Mouse (Mus musculus): ENCODE data around the gene Col28a1.

DNA sequence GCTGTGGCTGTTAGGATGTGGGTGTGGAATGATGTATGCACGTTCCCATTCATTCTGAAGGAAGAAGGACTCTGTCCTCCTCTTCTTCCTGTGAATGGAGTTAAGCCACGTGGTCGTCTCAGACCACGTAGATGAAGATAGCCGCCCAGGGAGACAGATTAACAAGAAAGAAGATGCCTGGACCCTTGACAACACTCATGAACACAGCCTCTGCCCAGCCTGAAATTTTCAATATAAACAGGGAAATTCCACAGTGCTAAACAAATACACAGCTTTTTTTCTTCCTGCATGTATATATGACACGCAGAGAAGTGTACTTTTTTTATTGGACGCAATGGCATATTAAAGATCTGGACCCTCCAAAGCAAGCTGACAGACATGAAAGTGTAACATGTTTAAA lies 98.9 kb downstream of the Col28a1 start:
- TF ChIP-seq CTCF (IDR thresholded peaks at IDR 0.05; ENCODE audit: borderline replicate concordance, insufficient read depth, low read depth, low read length) (no peak), POLR2A (IDR thresholded peaks at IDR 0.05; ENCODE audit: borderline replicate concordance, insufficient read depth, low read length) (no peak)
